Mouse (Mus musculus): ENCODE measurements around the gene Ppp1r14d.

GRCm38 (mm10) chr2:119174866-119175265 is 54.8 kb downstream of the Ppp1r14d start:
- no peak for TF ChIP-seq GATA1 (IDR thresholded peaks at IDR 0.05; ENCODE audit: low read length)
- no peak for TF ChIP-seq TAL1 (IDR thresholded peaks at IDR 0.05; ENCODE audit: low read length)

All from erythroblast, embryonic 14.5 days (primary cell).